ENCODE assay signal across 14 mouse cellular contexts in genomic region chr12:86916796-86917573, GRCm38 (mm10). TPM values are rescaled to one million over a fixed set of nuclear protein-coding genes. Genes with fewer than 3 reads are reported as not detected.
DNase-seq lines count a peak whose midpoint lies in the region; ATAC-seq lines count a peak whose summit lies in the region.
"Had no signal": no experiment of that assay in that cellular context is flagged by ENCODE, and none has a peak within 500 bp of the region (broad histone marks: within the 10 kb centered on the region; RNA-seq: fewer than 3 reads in every experiment).

No protein-coding gene starts in this region.

- no peak overlapping the region for H3K9ac ChIP-seq in heart, embryonic 11.5 days (ENCODE audit: low read depth, low read length)
- H3K9ac ChIP-seq in hindbrain, embryonic 15.5 days: no peak overlapping the region
- H3K9ac ChIP-seq in neural tube, embryonic 15.5 days (replicated peaks): no peak overlapping the region
- H3K9ac ChIP-seq: heart, embryonic 12.5 days had no signal

- H3K4me2 ChIP-seq in heart, embryonic 11.5 days: no peak overlapping the region
- no peak overlapping the region for H3K4me2 ChIP-seq in hindbrain, embryonic 15.5 days
- H3K4me2 ChIP-seq in neural tube, embryonic 15.5 days: no peak overlapping the region
- H3K4me2 ChIP-seq: heart, embryonic 12.5 days had no signal

- peaks cover 34% of the 10 kb centered on the region for H3K4me1 ChIP-seq in heart, embryonic 10.5 days
- H3K4me1 ChIP-seq in heart, embryonic 11.5 days (ENCODE audit: control insufficient read depth, insufficient read depth, low read length): peaks cover 23% of the 10 kb centered on the region
- peaks cover 52% of the 10 kb centered on the region for H3K4me1 ChIP-seq in embryonic facial prominence, embryonic 10.5 days
- H3K4me1 ChIP-seq in hindbrain, embryonic 15.5 days (replicated peaks): peaks cover 62% of the 10 kb centered on the region
- H3K4me1 ChIP-seq in neural tube, embryonic 15.5 days: peaks cover 53% of the 10 kb centered on the region

- H3K36me3 ChIP-seq in heart, embryonic 10.5 days: no peaks in the 10 kb centered on the region
- no peaks in the 10 kb centered on the region for H3K36me3 ChIP-seq in heart, embryonic 11.5 days (ENCODE audit: control insufficient read depth, insufficient read depth, low read length)
- no peaks in the 10 kb centered on the region for H3K36me3 ChIP-seq in embryonic facial prominence, embryonic 10.5 days (replicated peaks)
- no peaks in the 10 kb centered on the region for H3K36me3 ChIP-seq in hindbrain, embryonic 15.5 days
- H3K36me3 ChIP-seq in neural tube, embryonic 15.5 days: no peaks in the 10 kb centered on the region
- H3K36me3 ChIP-seq: heart, embryonic 12.5 days had no signal

- H3K27me3 ChIP-seq in heart, embryonic 10.5 days (ENCODE audit: insufficient read depth, poor library complexity, severe bottlenecking): 0 out of 2 replicates have a peak, but pooled peaks cover 10% of the 10 kb centered on the region
- H3K27me3 ChIP-seq in heart, embryonic 11.5 days (ENCODE audit: control insufficient read depth, insufficient read depth, low read length): no peaks in the 10 kb centered on the region
- peaks cover 27% of the 10 kb centered on the region for H3K27me3 ChIP-seq in embryonic facial prominence, embryonic 10.5 days (replicated peaks; ENCODE audit: low read depth, poor library complexity, severe bottlenecking)
- no peaks in the 10 kb centered on the region for H3K27me3 ChIP-seq in hindbrain, embryonic 15.5 days
- no peaks in the 10 kb centered on the region for H3K27me3 ChIP-seq in neural tube, embryonic 15.5 days (replicated peaks)
- H3K27me3 ChIP-seq: heart, embryonic 12.5 days had no signal

- no peaks in the 10 kb centered on the region for H3K9me3 ChIP-seq in heart, embryonic 10.5 days
- H3K9me3 ChIP-seq in heart, embryonic 11.5 days (replicated peaks; ENCODE audit: control insufficient read depth, low read length): no peaks in the 10 kb centered on the region
- no peaks in the 10 kb centered on the region for H3K9me3 ChIP-seq in embryonic facial prominence, embryonic 10.5 days
- H3K9me3 ChIP-seq in hindbrain, embryonic 15.5 days: no peaks in the 10 kb centered on the region
- no peaks in the 10 kb centered on the region for H3K9me3 ChIP-seq in neural tube, embryonic 15.5 days (replicated peaks)
- H3K9me3 ChIP-seq: heart, embryonic 12.5 days had no signal

- H3K27ac ChIP-seq in heart, embryonic 10.5 days: peak overlapping the region; percentile 4; the same call in 1 of the 2 replicates
- no peak overlapping the region for H3K27ac ChIP-seq in heart, embryonic 11.5 days (ENCODE audit: low read depth, low read length)
- H3K27ac ChIP-seq in embryonic facial prominence, embryonic 10.5 days (replicated peaks): peak overlapping the region; percentile 35
- peak overlapping the region; percentile 88 for H3K27ac ChIP-seq in hindbrain, embryonic 15.5 days (replicated peaks)
- H3K27ac ChIP-seq in neural tube, embryonic 15.5 days (replicated peaks): peak overlapping the region; percentile 90
- H3K27ac ChIP-seq: macrophage had no signal

- WGBS in heart, embryonic 10.5 days: 67% methylated on average over 7 of the region's 7 CpGs
- WGBS in heart, embryonic 11.5 days (ENCODE audit: insufficient replicate concordance): 67% methylated on average over 7 of the region's 7 CpGs
- 83% methylated on average over 7 of the region's 7 CpGs for WGBS in embryonic facial prominence, embryonic 10.5 days
- WGBS in hindbrain, embryonic 15.5 days: 84% methylated on average over 7 of the region's 7 CpGs
- WGBS in neural tube, embryonic 15.5 days: 88% methylated on average over 7 of the region's 7 CpGs

- ATAC-seq in heart, embryonic 11.5 days (replicated peaks; ENCODE audit: insufficient number of reproducible peaks, low FRiP score, low TSS enrichment): no peak
- ATAC-seq in hindbrain, embryonic 15.5 days (ENCODE audit: low FRiP score, low read depth): no peak
- ATAC-seq in neural tube, embryonic 15.5 days (ENCODE audit: low FRiP score): no peak
- no peak for ATAC-seq in erythroid progenitor cell, adult 5-6 weeks (replicated peaks; ENCODE audit: low FRiP score, poor library complexity, severe bottlenecking)

- no peak overlapping the region for H3K4me3 ChIP-seq in heart, embryonic 10.5 days
- H3K4me3 ChIP-seq in heart, embryonic 11.5 days (ENCODE audit: low read depth, low read length): no peak overlapping the region
- H3K4me3 ChIP-seq in embryonic facial prominence, embryonic 10.5 days: no peak overlapping the region
- H3K4me3 ChIP-seq in hindbrain, embryonic 15.5 days: no peak overlapping the region
- no peak overlapping the region for H3K4me3 ChIP-seq in neural tube, embryonic 15.5 days (replicated peaks)
- H3K4me3 ChIP-seq: heart, embryonic 12.5 days had no signal

- DNase-seq in heart, embryonic 10.5 days (ENCODE audit: low spot score): no peak
- DNase-seq in embryonic facial prominence, embryonic 10.5 days (ENCODE audit: low spot score): no peak
- no peak for DNase-seq in ovary, postnatal 36 days (ENCODE audit: low spot score)
- DNase-seq: cerebellum, adult 11-12 months; kidney, adult 9 months; lung, adult 2 months; right cerebral cortex, postnatal 4 days; thymus, postnatal 14 days had no signal

RNA-seq across cellular contexts. Expression of gene Cipc, which starts 29.9 kb away (rescaled TPM):
- 26.7 and 33.8 TPM in 2 replicates for polyA plus RNA-seq in heart, embryonic 10.5 days (2016; fragmentation: Nextera tagmentation; extraction: Ambion mirVana)
- 26.7 and 31.0 TPM in 2 replicates for polyA plus RNA-seq in heart, embryonic 11.5 days (2014; fragmentation: Nextera tagmentation; extraction: Ambion mirVana)
- polyA plus RNA-seq in embryonic facial prominence, embryonic 10.5 days (2016; fragmentation: Nextera tagmentation; extraction: Ambion mirVana): 35.1 and 37.1 TPM in 2 replicates
- 45.1 and 46.1 TPM in 2 replicates for polyA plus RNA-seq in hindbrain, embryonic 15.5 days (2015; fragmentation: Nextera tagmentation; extraction: Ambion mirVana)
- polyA plus RNA-seq in neural tube, embryonic 15.5 days (2015; fragmentation: Nextera tagmentation; extraction: Ambion mirVana): 37.2 and 40.8 TPM in 2 replicates
- total RNA-seq in erythroid progenitor cell, adult 5-6 weeks (2015; ENCODE audit: low replicate concordance): 8.6 and 9.2 TPM in 2 replicates
- total RNA-seq in erythroid progenitor cell, adult 5-6 weeks (2017; ENCODE audit: low replicate concordance): 5.8 and 16.4 TPM in 2 replicates

RNA-seq across cellular contexts. Expression of gene Irf2bpl, which starts 32.4 kb away (rescaled TPM):
- 28.7 and 35.3 TPM in 2 replicates for polyA plus RNA-seq in heart, embryonic 10.5 days (2016; fragmentation: Nextera tagmentation; extraction: Ambion mirVana)
- 18.9 and 26.9 TPM in 2 replicates for polyA plus RNA-seq in heart, embryonic 11.5 days (2014; fragmentation: Nextera tagmentation; extraction: Ambion mirVana)
- polyA plus RNA-seq in embryonic facial prominence, embryonic 10.5 days (2016; fragmentation: Nextera tagmentation; extraction: Ambion mirVana): 13.5 and 17.3 TPM in 2 replicates
- 72.9 and 87.3 TPM in 2 replicates for polyA plus RNA-seq in hindbrain, embryonic 15.5 days (2015; fragmentation: Nextera tagmentation; extraction: Ambion mirVana)
- 53.3 and 69.9 TPM in 2 replicates for polyA plus RNA-seq in neural tube, embryonic 15.5 days (2015; fragmentation: Nextera tagmentation; extraction: Ambion mirVana)
- total RNA-seq in erythroid progenitor cell, adult 5-6 weeks (2015; ENCODE audit: low replicate concordance): 0.72 and 2.5 TPM in 2 replicates
- 0.53 and 1.5 TPM in 2 replicates for total RNA-seq in erythroid progenitor cell, adult 5-6 weeks (2017; ENCODE audit: low replicate concordance)
